Mouse (Mus musculus): Measurements from ENCODE around the gene Gdf1.
A peak's percentile ranks its signal among the peaks of the same experiment; 100 is the strongest.

Gdf1 gene

GRCm38 (mm10) chr8:70330741-70331364 lies 1.2 kb downstream of the Gdf1 start:
- DNase-seq = no peak

GRCm38 (mm10) chr8:70331526-70331925 lies 1.9 kb downstream of the Gdf1 start:
- no peak for DNase-seq

- DNase-seq = peak; percentile 40
These were observed 2.7 kb downstream of the Gdf1 start for GRCm38 (mm10) chr8:70332070-70332877.

GRCm38 (mm10) chr8:70332878-70333202 lies 3.2 kb downstream of the Gdf1 start:
- no peak for DNase-seq

- DNase-seq = no peak
These were observed 9.3 kb downstream of the Gdf1 start for GRCm38 (mm10) chr8:70338931-70339330.

- DNase-seq = no peak
These were observed 11.0 kb downstream of the Gdf1 start for GRCm38 (mm10) chr8:70340659-70341058.

GRCm38 (mm10) chr8:70342007-70342406 lies 12.4 kb downstream of the Gdf1 start:
- no peak for DNase-seq

GRCm38 (mm10) chr8:70343076-70343475 lies 13.5 kb downstream of the Gdf1 start:
- DNase-seq = no peak

- peak; percentile 48 for DNase-seq
These were observed 14.1 kb downstream of the Gdf1 start for GRCm38 (mm10) chr8:70343696-70344095.

- DNase-seq = no peak
These were observed 14.7 kb downstream of the Gdf1 start for GRCm38 (mm10) chr8:70344279-70344678.

- no peak for DNase-seq
These were observed 17.8 kb downstream of the Gdf1 start for GRCm38 (mm10) chr8:70347443-70347842.

- peak; percentile 78 for DNase-seq
These were observed 18.3 kb downstream of the Gdf1 start for GRCm38 (mm10) chr8:70347860-70348420.

- DNase-seq = peak; percentile 39
These were observed 21.7 kb downstream of the Gdf1 start for GRCm38 (mm10) chr8:70351035-70351999.

GRCm38 (mm10) chr8:70352000-70352384 lies 22.4 kb downstream of the Gdf1 start:
- DNase-seq = no peak

- DNase-seq = peak; percentile 41
These were observed 23.1 kb downstream of the Gdf1 start for GRCm38 (mm10) chr8:70352657-70353151.

GRCm38 (mm10) chr8:70353194-70353817 lies 23.7 kb downstream of the Gdf1 start, which contains the start of gene Upf1:
TSS of gene Upf1 (minus strand) at chr8:70353278.
- DNase-seq = peak; percentile 99

GRCm38 (mm10) chr8:70354004-70354403 lies 24.4 kb downstream of the Gdf1 start:
- no peak for DNase-seq

GRCm38 (mm10) chr8:70356111-70356510 lies 26.5 kb downstream of the Gdf1 start:
- no peak for DNase-seq

GRCm38 (mm10) chr8:70359411-70359810 lies 29.8 kb downstream of the Gdf1 start:
- no peak for DNase-seq

GRCm38 (mm10) chr8:70360769-70361168 lies 31.2 kb downstream of the Gdf1 start:
- peak; percentile 44 for DNase-seq

GRCm38 (mm10) chr8:70361484-70362032 lies 31.9 kb downstream of the Gdf1 start:
- DNase-seq = no peak

- DNase-seq = peak; percentile 87
These were observed 34.4 kb downstream of the Gdf1 start for GRCm38 (mm10) chr8:70364066-70364465.

Data from kidney, adult 9 months (tissue).